In the genomic region with DNA sequence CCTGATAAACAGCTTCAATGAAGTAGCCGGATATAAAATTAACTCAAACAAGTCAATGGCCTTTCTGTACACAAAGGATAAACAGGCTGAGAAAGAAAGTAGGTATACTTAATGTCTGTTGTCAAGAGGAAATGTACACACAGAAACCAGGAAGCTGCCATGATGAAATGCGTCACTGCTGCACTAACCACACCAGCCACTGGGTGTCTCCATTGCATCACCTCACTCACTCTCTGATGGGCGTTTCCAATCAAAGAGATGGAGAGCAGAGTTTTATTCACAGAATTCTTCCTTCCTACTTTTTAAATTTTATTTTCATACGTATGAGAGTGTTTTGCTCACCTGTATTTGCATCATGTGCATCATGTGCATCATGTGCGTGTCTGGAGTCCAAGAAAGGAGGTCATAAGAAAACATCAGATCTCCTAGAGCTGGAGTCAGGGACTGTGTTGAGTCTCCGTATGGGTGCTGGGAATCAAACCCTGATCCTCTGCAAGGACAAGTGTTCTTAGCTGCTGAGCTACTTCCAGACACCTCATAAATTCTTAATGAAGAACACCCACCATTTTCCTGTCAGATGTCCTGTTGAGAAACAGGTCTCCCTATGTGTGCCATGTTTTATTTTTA, we compare ENCODE assay signal across 8 mouse cellular contexts. TPM values are rescaled to one million over a fixed set of nuclear protein-coding genes. Genes with fewer than 3 reads are reported as not detected.
DNase-seq lines count a peak whose midpoint lies in the region; ATAC-seq lines count a peak whose summit lies in the region.

No protein-coding gene starts in this region.

- no peak overlapping the region for H3K27ac ChIP-seq in neural tube, embryonic 15.5 days (replicated peaks)
- H3K27ac ChIP-seq in intestine, embryonic 15.5 days = no peak overlapping the region
- H3K27ac ChIP-seq in midbrain, embryonic 11.5 days (ENCODE audit: low read depth, low read length) = no peak overlapping the region

- H3K4me1 ChIP-seq in neural tube, embryonic 15.5 days = no peaks in the 10 kb centered on the region
- no peaks in the 10 kb centered on the region for H3K4me1 ChIP-seq in intestine, embryonic 15.5 days (replicated peaks)
- no peaks in the 10 kb centered on the region for H3K4me1 ChIP-seq in midbrain, embryonic 11.5 days (ENCODE audit: control insufficient read depth, insufficient read depth, low read length)

- no peak for ATAC-seq in neural tube, embryonic 15.5 days (ENCODE audit: low FRiP score)
- ATAC-seq in frontal cortex, adult (ENCODE audit: low TSS enrichment) = peak; percentile 90
- ATAC-seq in intestine, embryonic 15.5 days = peak; percentile 65
- ATAC-seq in midbrain, embryonic 11.5 days (ENCODE audit: low FRiP score) = peak; percentile 68; the same call in 1 of the 2 replicates

- H3K4me3 ChIP-seq in neural tube, embryonic 15.5 days (replicated peaks) = no peak overlapping the region
- H3K4me3 ChIP-seq in intestine, embryonic 15.5 days (replicated peaks) = no peak overlapping the region
- no peak overlapping the region for H3K4me3 ChIP-seq in midbrain, embryonic 11.5 days (ENCODE audit: low read depth, low read length)

- no peaks in the 10 kb centered on the region for H3K9me3 ChIP-seq in neural tube, embryonic 15.5 days (replicated peaks)
- no peaks in the 10 kb centered on the region for H3K9me3 ChIP-seq in intestine, embryonic 15.5 days
- no peaks in the 10 kb centered on the region for H3K9me3 ChIP-seq in midbrain, embryonic 11.5 days (ENCODE audit: control insufficient read depth, low read length)

- intact Hi-C loops in left cerebral cortex, postnatal 14 days (cut with DNase I) = loop anchor here (5.0 kb wide), 2 partner anchors 140 to 425 kb away; no protein-coding TSS in a partner anchor

- DNase-seq in neural tube, embryonic 10.5 days (ENCODE audit: extremely low spot score, low spot score) = peak; percentile 64
- DNase-seq in cerebellum, adult 8-10 months = peak; percentile 74
- peak; percentile 87 for DNase-seq in left cerebral cortex, postnatal 14 days (ENCODE audit: low spot score in 2 of 2)
- DNase-seq in midbrain, embryonic 11.5 days (ENCODE audit: low spot score, missing footprints) = peak; percentile 94
- peak; percentile 57 to 64 for DNase-seq in spleen, postnatal 14 days (ENCODE audit: low spot score in 2 of 2)

- H3K9ac ChIP-seq in neural tube, embryonic 15.5 days (replicated peaks) = no peak overlapping the region
- no peak overlapping the region for H3K9ac ChIP-seq in intestine, embryonic 15.5 days
- no peak overlapping the region for H3K9ac ChIP-seq in midbrain, embryonic 11.5 days (ENCODE audit: low read length)

- 34% methylated on average over 6 of the region's 6 CpGs for WGBS in neural tube, embryonic 15.5 days
- 32% methylated on average over 6 of the region's 6 CpGs for WGBS in intestine, embryonic 15.5 days
- 34% methylated on average over 6 of the region's 6 CpGs for WGBS in midbrain, embryonic 11.5 days

- H3K27me3 ChIP-seq in neural tube, embryonic 15.5 days (replicated peaks) = no peaks in the 10 kb centered on the region
- no peaks in the 10 kb centered on the region for H3K27me3 ChIP-seq in intestine, embryonic 15.5 days (replicated peaks)
- H3K27me3 ChIP-seq in midbrain, embryonic 11.5 days (ENCODE audit: control insufficient read depth, insufficient read depth, low read length) = no peaks in the 10 kb centered on the region

- H3K4me2 ChIP-seq in neural tube, embryonic 15.5 days = no peak overlapping the region
- no peak overlapping the region for H3K4me2 ChIP-seq in intestine, embryonic 15.5 days (replicated peaks)
- no peak overlapping the region for H3K4me2 ChIP-seq in midbrain, embryonic 11.5 days

- H3K36me3 ChIP-seq in neural tube, embryonic 15.5 days = no peaks in the 10 kb centered on the region
- no peaks in the 10 kb centered on the region for H3K36me3 ChIP-seq in intestine, embryonic 15.5 days
- H3K36me3 ChIP-seq in midbrain, embryonic 11.5 days (ENCODE audit: control insufficient read depth, insufficient read depth, low read length) = no peaks in the 10 kb centered on the region

RNA-seq across cellular contexts. Expression of gene Herpud2, which starts 16.0 kb away (rescaled TPM):
- 31.6 and 33.9 TPM in 2 replicates for polyA plus RNA-seq in neural tube, embryonic 15.5 days (2015; fragmentation: Nextera tagmentation; extraction: Ambion mirVana)
- polyA plus RNA-seq in intestine, embryonic 15.5 days (2015; fragmentation: Nextera tagmentation; extraction: Ambion mirVana) = 27.2 TPM in 2 replicates
- 10 to 100 TPM; 52.6 to 55.4 TPM for total RNA-seq in left cerebral cortex, postnatal 14 days (2021)
- polyA plus RNA-seq in midbrain, embryonic 11.5 days (2014; fragmentation: Nextera tagmentation; extraction: Ambion mirVana) = 31.8 and 33.9 TPM in 2 replicates
